Mouse (Mus musculus) heart, embryonic 16.5 days (tissue): Measurements from ENCODE around the gene Pbrm1. TPM values are rescaled to one million over a fixed set of nuclear protein-coding genes. Genes with fewer than 3 reads are reported as not detected.

Experiments
- ATAC-seq: fragments of 200-750 bp; cut with Nextera tagmentation; replicated peaks from 2 replicates; pipeline ENCODE4 v1.8.0; 2017; ENCODE audit warnings: moderate number of reproducible peaks; ENCODE audit not compliant: insufficient read depth, low FRiP score; ENCODE audit errors: extremely low read depth
- H3K27ac ChIP-seq: fragments of 300-500 bp; sonication (generic); 2 replicates; pipeline ENCODE4 v1.5.1; 2014; ENCODE audit warnings: mild to moderate bottlenecking, low read length, control low read depth, moderate library complexity
- H3K27me3 ChIP-seq: fragments of 300-500 bp; sonication (generic); 2 replicates; pipeline ENCODE4 v1.6.1; 2014; ENCODE audit warnings: low read length, mixed read lengths; ENCODE audit not compliant: control insufficient read depth, insufficient read depth
- H3K36me3 ChIP-seq: fragments of 300-500 bp; sonication (generic); 2 replicates; pipeline ENCODE4 v1.6.1; 2014; ENCODE audit not compliant: control insufficient read depth, insufficient read depth
- H3K4me1 ChIP-seq: fragments of 300-500 bp; sonication (generic); 2 replicates; pipeline ENCODE4 v1.6.1; 2014; ENCODE audit warnings: low read length, mixed read lengths; ENCODE audit not compliant: control insufficient read depth, insufficient read depth
- H3K4me2 ChIP-seq: fragments of 300-500 bp; sonication (generic); 2 replicates; pipeline ENCODE4 v1.6.1; 2014; ENCODE audit warnings: low read depth, mild to moderate bottlenecking, control low read depth, low read length
- H3K4me3 ChIP-seq: fragments of 300-500 bp; sonication (generic); 2 replicates; pipeline ENCODE4 v1.5.1; 2014; ENCODE audit warnings: mild to moderate bottlenecking, control low read depth, low read length
- H3K9ac ChIP-seq: fragments of 300-500 bp; sonication (generic); 2 replicates; pipeline ENCODE4 v1.6.1; 2014; ENCODE audit warnings: low read length, control low read depth
- H3K9me3 ChIP-seq: fragments of 300-500 bp; sonication (generic); replicated peaks from 2 replicates; pipeline ENCODE4 v1.6.1; 2016; ENCODE audit warnings: low read length; ENCODE audit not compliant: control insufficient read depth
- WGBS: fragments of 180-500 bp; shearing (Covaris S2); extraction: QIAGEN DNeasy Blood & Tissue Kit; methylation state at CpG from one replicate; pipeline ENCODE4 v1.1.7; 2014; 5-methylcytosine and 5-hydroxymethylcytosine counted together
- polyA plus RNA-seq: library from polyadenylated mRNA; unstranded; fragments of >200 nt; fragmentation: Nextera tagmentation; extraction: Ambion mirVana; gene quantifications from 2 replicates; pipeline ENCODE4 v1.2.1, GENCODE M21; 2015

The Pbrm1 gene
- polyA plus RNA-seq, 1 experiment from 2014 or later, result 98.3 TPM

- Histone ChIP-seq H3K36me3 (peaks cover 42% of the 10 kb centered on the region), H3K4me3 (no peak overlapping the region), H3K9me3 (no peaks in the 10 kb centered on the region), H3K9ac (no peak overlapping the region), H3K27me3 (no peaks in the 10 kb centered on the region), H3K4me1 (0 out of 2 replicates have a peak, but pooled peaks cover 2% of the 10 kb centered on the region), H3K4me2 (no peak overlapping the region), H3K27ac (no peak overlapping the region)
- ATAC-seq, result no peak
- 55% methylated on average over 3 of the region's 3 CpGs for WGBS
Measured at GRCm38 (mm10) chr14:31110613-31111012, 91.7 kb downstream of the Pbrm1 start.

DNA sequence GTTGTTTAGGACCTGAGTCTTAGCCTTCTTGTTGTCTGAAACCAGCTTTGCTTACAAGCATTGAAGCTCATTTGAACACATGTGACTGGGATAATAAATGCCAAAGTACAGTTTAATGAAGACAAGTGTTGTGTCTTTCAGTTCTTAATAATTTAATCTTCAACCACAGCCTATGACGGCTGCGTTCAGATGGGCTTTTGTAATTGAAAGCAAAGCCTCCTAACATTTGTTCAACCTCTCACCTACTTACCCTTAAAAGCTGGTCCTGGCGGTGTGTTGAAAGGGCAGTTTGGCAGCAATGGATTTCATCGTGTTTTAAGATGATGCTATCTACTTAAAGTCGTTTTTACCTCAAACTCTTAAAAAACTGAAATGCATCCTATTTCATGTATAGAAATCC, 93.2 kb downstream of the Pbrm1 start:
- Histone ChIP-seq H3K4me2 (no peak overlapping the region), H3K4me1 (peaks cover 2% of the 10 kb centered on the region; the same call in 1 of the 2 replicates), H3K36me3 (peaks cover 34% of the 10 kb centered on the region), H3K9ac (no peak overlapping the region), H3K9me3 (no peaks in the 10 kb centered on the region), H3K4me3 (no peak overlapping the region), H3K27me3 (no peaks in the 10 kb centered on the region), H3K27ac (no peak overlapping the region)
- 68% methylated on average over 5 of the region's 5 CpGs for WGBS
- no peak for ATAC-seq

- H3K4me1 ChIP-seq, result peaks cover 2% of the 10 kb centered on the region; the same call in 1 of the 2 replicates
- 51% methylated on average over 3 of the region's 3 CpGs for WGBS
- no peaks in the 10 kb centered on the region for H3K27me3 ChIP-seq
- H3K27ac ChIP-seq, result no peak overlapping the region
- H3K9me3 ChIP-seq, result no peaks in the 10 kb centered on the region
- H3K4me3 ChIP-seq, result no peak overlapping the region
- ATAC-seq, result no peak
- H3K9ac ChIP-seq, result no peak overlapping the region
- peaks cover 32% of the 10 kb centered on the region for H3K36me3 ChIP-seq
- no peak overlapping the region for H3K4me2 ChIP-seq
Measured at GRCm38 (mm10) chr14:31114011-31114410, 95.1 kb downstream of the Pbrm1 start.

GRCm38 (mm10) chr14:31115522-31115921, 96.6 kb downstream of the Pbrm1 start:
- Histone ChIP-seq H3K4me2 (no peak overlapping the region), H3K36me3 (peaks cover 28% of the 10 kb centered on the region), H3K9ac (no peak overlapping the region), H3K27ac (no peak overlapping the region), H3K4me3 (no peak overlapping the region), H3K9me3 (no peaks in the 10 kb centered on the region), H3K27me3 (no peaks in the 10 kb centered on the region), H3K4me1 (peaks cover 2% of the 10 kb centered on the region; the same call in 1 of the 2 replicates)
- no peak for ATAC-seq
- 62% methylated on average over 2 of the region's 2 CpGs for WGBS

- Histone ChIP-seq H3K4me3 (no peak overlapping the region), H3K27me3 (no peaks in the 10 kb centered on the region), H3K4me2 (peak overlapping the region; percentile 21; the same call in 1 of the 2 replicates), H3K4me1 (peaks cover 34% of the 10 kb centered on the region), H3K9ac (no peak overlapping the region), H3K36me3 (peaks cover 12% of the 10 kb centered on the region), H3K27ac (peak overlapping the region; percentile 55), H3K9me3 (no peaks in the 10 kb centered on the region)
- no peak for ATAC-seq
- 48% methylated on average over 9 of the region's 9 CpGs for WGBS
Measured at GRCm38 (mm10) chr14:31125106-31126075, 106.5 kb downstream of the Pbrm1 start.

- no peak for ATAC-seq
- Histone ChIP-seq H3K4me1 (peaks cover 37% of the 10 kb centered on the region), H3K4me2 (peak overlapping the region; percentile 50; the same call in 1 of the 2 replicates), H3K27me3 (no peaks in the 10 kb centered on the region), H3K36me3 (peaks cover 8% of the 10 kb centered on the region), H3K9ac (peak overlapping the region; percentile 25; the same call in 1 of the 2 replicates), H3K9me3 (no peaks in the 10 kb centered on the region), H3K4me3 (no peak overlapping the region), H3K27ac (no peak overlapping the region)
- WGBS, result 91% methylated on average over 8 of the region's 8 CpGs
Measured at GRCm38 (mm10) chr14:31126826-31127225, 107.9 kb downstream of the Pbrm1 start.

GRCm38 (mm10) chr14:31128101-31128825, 109.3 kb downstream of the Pbrm1 start:
- Histone ChIP-seq H3K4me3 (peak overlapping the region; percentile 87), H3K4me1 (peaks cover 52% of the 10 kb centered on the region), H3K36me3 (peaks cover 6% of the 10 kb centered on the region), H3K4me2 (peak overlapping the region; percentile 87), H3K27me3 (no peaks in the 10 kb centered on the region), H3K9me3 (no peaks in the 10 kb centered on the region), H3K27ac (peak overlapping the region; percentile 99), H3K9ac (peak overlapping the region; percentile 94)
- 2% methylated on average over 23 of the region's 23 CpGs for WGBS
- ATAC-seq, result peak; percentile 43

DNA sequence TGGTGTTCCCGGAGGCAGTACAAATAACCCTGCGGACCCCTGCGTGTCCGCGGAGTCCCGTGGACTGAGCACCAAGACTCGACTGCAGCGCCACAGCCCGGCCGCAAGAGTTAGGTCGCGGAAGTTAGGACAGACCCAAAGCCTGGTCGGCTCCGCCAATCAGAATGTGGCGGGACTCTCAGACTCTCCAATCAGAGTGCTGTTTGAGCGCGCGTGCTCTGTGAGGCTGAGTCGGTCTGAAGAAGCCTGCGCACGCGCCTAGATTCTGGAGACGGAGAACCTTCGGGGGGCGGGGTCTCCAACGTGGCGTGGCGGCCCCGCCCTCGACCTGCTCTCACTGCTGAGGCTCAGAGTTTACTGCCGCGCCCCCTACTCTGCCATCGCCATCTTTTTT, 109.9 kb downstream of the Pbrm1 start, which contains the start of gene Smim4:
Gene Smim4, minus strand, starts transcription at position 131 of the 394 bp plus-strand sequence.
- H3K9me3 ChIP-seq, result no peaks in the 10 kb centered on the region
- peak within 1 kb of the TSS; percentile 99 for H3K27ac ChIP-seq
- H3K4me1 ChIP-seq, result peaks cover 56% of the 10 kb centered on the region
- H3K4me2 ChIP-seq, result peak within 1 kb of the TSS; percentile 87
- no peaks in the 10 kb centered on the region for H3K27me3 ChIP-seq
- peaks cover 6% of the 10 kb centered on the region for H3K36me3 ChIP-seq
- H3K4me3 ChIP-seq, result peak within 1 kb of the TSS; percentile 87
- peak within 1 kb of the TSS; percentile 94 for H3K9ac ChIP-seq
- under 1% methylated on average over 33 of the region's 33 CpGs for WGBS
- ATAC-seq, result peak; percentile 92
